Mouse (Mus musculus) brain, embryonic 14.5 days (tissue): Measurements from ENCODE around the gene Eral1. TPM values are rescaled to one million over a fixed set of nuclear protein-coding genes. Genes with fewer than 3 reads are reported as not detected.
A peak's percentile ranks its signal among the peaks of the same experiment; 100 is the strongest.

Source experiments
- DNase-seq: peaks from one replicate; pipeline ENCODE4 v3.0.0-alpha.2; 2011; ENCODE audit warnings: low read depth
- CTCF ChIP-seq: fragments of 200-500 bp; IDR thresholded peaks from 2 replicates; pipeline ENCODE4 v1.5.1; 2012; ENCODE audit warnings: inconsistent platforms, mild to moderate bottlenecking, moderate library complexity, borderline replicate concordance; ENCODE audit not compliant: insufficient read depth, insufficient read length; ENCODE audit errors: extremely low read depth
- POLR2A ChIP-seq: fragments of 200-500 bp; IDR thresholded peaks from 2 replicates; pipeline ENCODE4 v1.6.1; 2012; ENCODE audit warnings: mild to moderate bottlenecking, inconsistent platforms, borderline replicate concordance; ENCODE audit not compliant: poor library complexity, insufficient read depth, insufficient read length, severe bottlenecking; ENCODE audit errors: extremely low read depth
- polyA plus RNA-seq: library from polyadenylated mRNA; depleted of rRNA; stranded (reverse); fragments of >200 nt; gene quantifications from 2 replicates; pipeline ENCODE4 v1.2.3, GENCODE M21; 2012; rRNA removed

The Eral1 gene
- polyA plus RNA-seq, 1 experiment: 31.5 TPM

DNA sequence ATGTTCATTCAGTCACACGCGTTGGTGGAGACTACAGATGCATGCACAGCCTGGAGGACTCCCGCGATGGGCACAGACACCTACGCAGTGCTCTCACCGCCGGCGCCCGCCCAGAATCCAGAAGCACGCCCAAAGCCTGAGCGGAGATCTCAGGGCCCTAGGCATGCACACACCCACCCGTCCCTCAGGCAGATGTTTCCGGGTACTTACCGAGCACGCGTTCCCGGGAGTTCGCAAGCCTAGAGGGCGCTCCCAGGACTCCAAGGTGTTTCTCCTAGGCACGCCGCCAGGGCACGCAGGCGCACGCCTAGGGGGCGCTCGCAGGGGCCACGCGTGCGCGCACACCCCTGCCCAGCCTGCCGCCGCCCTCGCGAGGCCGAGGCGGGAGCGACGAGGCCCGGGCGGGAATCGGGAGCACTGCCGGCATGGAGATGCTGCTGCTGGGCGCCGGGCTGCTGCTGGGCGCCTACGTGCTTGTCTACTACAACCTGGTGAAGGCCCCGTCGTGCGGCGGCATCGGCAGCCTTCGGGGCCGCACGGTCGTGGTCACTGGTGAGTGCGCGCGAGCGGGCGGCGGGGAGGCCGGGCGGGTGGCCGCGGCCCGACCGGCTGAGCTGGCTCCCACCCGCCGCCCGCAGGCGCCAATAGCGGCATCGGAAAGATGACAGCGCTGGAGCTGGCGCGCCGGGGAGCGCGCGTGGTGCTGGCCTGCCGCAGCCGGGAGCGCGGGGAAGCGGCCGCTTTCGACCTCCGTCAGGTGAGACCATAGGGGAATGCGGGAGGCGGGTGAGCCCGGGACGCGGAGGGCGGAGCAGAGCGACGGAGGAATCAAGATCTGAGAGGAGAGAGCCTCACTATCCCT is 48.0 kb downstream of the Eral1 start, which contains the start of gene Dhrs13:
Gene Dhrs13 (plus strand): TSS at position 334 of the 862 bp plus-strand sequence.
- TF ChIP-seq CTCF: peak; percentile 89
- peak; percentile 84 for TF ChIP-seq POLR2A

DNA sequence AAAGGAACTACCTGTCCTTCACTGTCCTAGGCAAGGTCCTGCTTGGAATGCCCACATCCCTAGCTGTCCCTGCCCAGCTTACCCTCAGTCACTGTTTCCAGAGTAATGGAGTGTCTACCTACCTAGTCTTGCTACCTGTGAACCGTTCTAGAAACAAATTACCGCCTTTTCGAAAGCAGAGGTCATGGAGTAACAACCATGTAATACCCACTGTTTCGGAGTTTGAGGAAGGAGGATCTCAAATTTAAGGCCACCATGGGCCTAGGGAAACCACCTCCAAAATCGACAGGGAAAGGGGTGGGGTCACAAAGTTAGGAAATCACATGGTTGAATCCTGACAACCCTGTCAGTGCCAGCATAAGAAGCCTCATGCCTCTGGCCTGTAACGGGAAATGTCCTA is 48.8 kb downstream of the Eral1 start:
- TF ChIP-seq POLR2A: no peak

More for the DNA sequence above, 48.0 kb downstream of the Eral1 start, which contains the start of gene Dhrs13:
- DNase-seq: peak; percentile 96

DNA sequence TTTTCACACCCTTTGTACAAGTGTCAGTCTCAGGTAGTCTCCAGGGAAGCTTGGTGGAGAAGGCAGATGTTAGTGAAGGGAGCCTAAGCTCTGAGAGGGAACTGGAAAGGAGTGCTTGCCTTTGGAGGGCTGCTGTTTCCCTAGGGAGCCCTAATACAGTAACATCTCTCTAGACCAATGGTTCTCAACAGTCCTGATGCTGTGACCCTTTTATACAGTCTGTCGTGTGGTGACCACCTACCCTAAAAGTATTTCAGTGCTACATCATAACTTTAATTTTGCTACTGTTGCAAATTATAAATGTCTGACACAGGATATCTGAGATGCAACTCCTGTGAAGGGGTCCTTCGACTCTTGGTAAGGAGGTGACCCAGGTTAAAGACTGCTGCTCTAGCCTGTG is 49.6 kb downstream of the Eral1 start:
- DNase-seq: no peak
- no peak for TF ChIP-seq CTCF
- no peak for TF ChIP-seq POLR2A

More for the DNA sequence above, 48.8 kb downstream of the Eral1 start:
- no peak for DNase-seq

DNA sequence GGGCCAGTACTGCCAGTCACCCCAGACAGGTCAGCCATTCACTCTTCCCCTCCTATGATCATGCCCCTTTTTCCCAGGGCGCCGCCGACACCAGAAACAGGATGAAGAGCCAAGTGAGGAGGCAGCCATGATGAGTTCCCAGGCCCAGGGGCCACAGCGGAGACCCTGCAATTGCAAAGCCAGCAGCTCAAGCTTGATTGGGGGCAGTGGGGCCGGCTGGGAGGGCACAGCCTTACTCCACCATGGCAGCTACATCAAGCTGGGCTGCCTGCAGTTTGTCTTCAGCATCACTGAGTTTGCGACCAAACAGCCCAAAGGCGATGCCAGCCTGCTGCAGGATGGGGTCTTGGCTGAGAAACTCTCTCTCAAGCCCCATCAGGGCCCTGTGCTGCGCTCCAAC is 50.9 kb downstream of the Eral1 start:
- no peak for TF ChIP-seq POLR2A
- TF ChIP-seq CTCF: no peak
- DNase-seq: no peak

DNA sequence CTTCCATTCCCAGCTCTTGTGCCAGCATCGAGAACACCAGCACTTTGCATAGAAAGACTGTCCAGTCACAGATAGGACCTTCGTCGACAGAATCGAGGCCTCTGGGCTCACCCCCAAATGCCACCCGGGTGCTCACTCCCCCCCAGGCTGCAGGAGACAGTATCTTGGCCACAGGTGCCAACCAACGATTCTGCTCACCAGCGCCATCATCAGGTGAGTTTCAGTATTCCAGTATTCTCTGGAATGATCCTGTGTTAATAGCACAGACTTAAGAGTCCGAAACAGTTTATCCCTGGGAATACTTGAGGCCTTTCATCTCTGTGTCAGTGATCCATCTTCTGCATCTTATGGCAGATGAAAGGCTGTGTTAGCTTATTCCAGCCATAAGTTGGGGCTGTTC is 56.6 kb downstream of the Eral1 start:
- DNase-seq: peak; percentile 10
- TF ChIP-seq POLR2A (no peak), CTCF (peak; percentile 42; the same call in 1 of the 2 replicates)

Other genes starting within 250 kb of the Eral1 start
- gene Pipox, start 186.3 kb downstream of the Eral1 start, polyA plus RNA-seq: 10.0 and 19.2 TPM in 2 replicates
- gene Sez6, start 149.6 kb downstream of the Eral1 start, polyA plus RNA-seq: 173 and 174 TPM in 2 replicates
- 64.7 and 76.0 TPM in 2 replicates for gene Phf12, start 97.6 kb downstream of the Eral1 start, polyA plus RNA-seq
- gene Dhrs13, start 48.1 kb downstream of the Eral1 start, polyA plus RNA-seq: 30.9 and 38.7 TPM in 2 replicates
- gene Flot2, start 42.5 kb downstream of the Eral1 start, polyA plus RNA-seq: 111 and 112 TPM in 2 replicates
- gene Fam222b, start 14.3 kb upstream of the Eral1 start, polyA plus RNA-seq: 19.8 and 36.5 TPM in 2 replicates
- 204 and 250 TPM in 2 replicates for gene Traf4, start 85.2 kb upstream of the Eral1 start, polyA plus RNA-seq
- gene Nek8, start 96.3 kb upstream of the Eral1 start, polyA plus RNA-seq: 8.1 and 13.8 TPM in 2 replicates
- gene Tlcd1, start 96.3 kb upstream of the Eral1 start, polyA plus RNA-seq: 13.1 and 15.4 TPM in 2 replicates
- 1,462 and 1,587 TPM in 2 replicates for gene Rpl23a, start 103.2 kb upstream of the Eral1 start, polyA plus RNA-seq
- gene Rab34, start 108.0 kb upstream of the Eral1 start, polyA plus RNA-seq: 67.6 and 98.9 TPM in 2 replicates
- gene Proca1, start 113.0 kb upstream of the Eral1 start, polyA plus RNA-seq: 0.43 and 1.0 TPM in 2 replicates
- 109 and 130 TPM in 2 replicates for gene Sdf2, start 165.4 kb upstream of the Eral1 start, polyA plus RNA-seq
- 17.3 and 39.5 TPM in 2 replicates for gene Supt6, start 165.6 kb upstream of the Eral1 start, polyA plus RNA-seq
- 60.9 and 71.2 TPM in 2 replicates for gene 2610507B11Rik, start 181.4 kb upstream of the Eral1 start, polyA plus RNA-seq
- gene BC030499, start 210.5 kb upstream of the Eral1 start, polyA plus RNA-seq: 0.49 and 0.72 TPM in 2 replicates
- gene Spag5, start 221.1 kb upstream of the Eral1 start, polyA plus RNA-seq: 22.0 and 42.0 TPM in 2 replicates
- 126 and 134 TPM in 2 replicates for gene Aldoc, start 242.6 kb upstream of the Eral1 start, polyA plus RNA-seq
- 75.3 and 81.7 TPM in 2 replicates for gene Pigs, start 248.0 kb upstream of the Eral1 start, polyA plus RNA-seq